Mouse (Mus musculus) intestine, postnatal 0 days (tissue): Measurements from ENCODE around the gene Bbc3. TPM values are rescaled to one million over a fixed set of nuclear protein-coding genes. Genes with fewer than 3 reads are reported as not detected.

Experiments
- ATAC-seq: fragments of 200-750 bp; cut with Nextera tagmentation; 2 replicates; pipeline ENCODE4 v1.8.0; 2017; ENCODE audit warnings: mild to moderate bottlenecking, moderate TSS enrichment, moderate library complexity
- H3K27ac ChIP-seq: fragments of 300-500 bp; sonication (generic); 2 replicates; pipeline ENCODE4 v1.5.1; 2014; ENCODE audit warnings: mild to moderate bottlenecking, low read depth, low read length, moderate library complexity
- H3K27me3 ChIP-seq: fragments of 300-500 bp; sonication (generic); replicated peaks from 2 replicates; pipeline ENCODE4 v1.6.1; 2014; ENCODE audit warnings: low read length, mixed read lengths; ENCODE audit not compliant: control insufficient read depth, insufficient read depth
- H3K36me3 ChIP-seq: fragments of 300-500 bp; sonication (generic); 2 replicates; pipeline ENCODE4 v1.6.1; 2014; ENCODE audit warnings: mild to moderate bottlenecking, moderate library complexity; ENCODE audit not compliant: control insufficient read depth, insufficient read depth
- H3K4me1 ChIP-seq: fragments of 300-500 bp; sonication (generic); replicated peaks from 2 replicates; pipeline ENCODE4 v1.6.1; 2014; ENCODE audit warnings: antibody characterized with exemption, low read length, mixed read lengths; ENCODE audit not compliant: control insufficient read depth, insufficient read depth
- H3K4me2 ChIP-seq: fragments of 300-500 bp; sonication (generic); replicated peaks from 2 replicates; pipeline ENCODE4 v1.6.1; 2014; ENCODE audit warnings: low read depth, mild to moderate bottlenecking, moderate library complexity
- H3K4me3 ChIP-seq: fragments of 300-500 bp; sonication (generic); 2 replicates; pipeline ENCODE4 v1.5.1; 2014; ENCODE audit warnings: low read depth, low read length
- H3K9ac ChIP-seq: fragments of 300-500 bp; sonication (generic); 2 replicates; pipeline ENCODE4 v1.6.1; 2014; ENCODE audit warnings: mild to moderate bottlenecking, low read depth, low read length
- H3K9me3 ChIP-seq: fragments of 300-500 bp; sonication (generic); 2 replicates; pipeline ENCODE4 v1.6.1; 2016; ENCODE audit warnings: mixed run types; ENCODE audit not compliant: control insufficient read depth
- CTCF ChIP-seq: sonication (generic); IDR thresholded peaks from 2 replicates; pipeline ENCODE4 v1.5.1; 2016; ENCODE audit warnings: low read depth, mild to moderate bottlenecking, control low read depth, antibody characterized with exemption, moderate library complexity
- WGBS: fragments of 180-500 bp; shearing (Covaris S2); extraction: QIAGEN DNeasy Blood & Tissue Kit; methylation state at CpG from one replicate; pipeline ENCODE4 v1.1.7; 2014; 5-methylcytosine and 5-hydroxymethylcytosine counted together
- polyA plus RNA-seq: library from polyadenylated mRNA; unstranded; fragments of >200 nt; fragmentation: Nextera tagmentation; extraction: Ambion mirVana; gene quantifications from 2 replicates; pipeline ENCODE4 v1.2.1, GENCODE M21; 2015

Gene Bbc3
- polyA plus RNA-seq, 1 experiment from 2014 or later = 6.6 TPM

GRCm38 (mm10) chr7:16366133-16366646, 58.0 kb downstream of the Bbc3 start:
- Histone ChIP-seq H3K36me3 (peaks cover 30% of the 10 kb centered on the region), H3K9ac (no peak overlapping the region; the same call in 1 of the 2 replicates), H3K4me2 (no peak overlapping the region), H3K4me1 (peaks cover 8% of the 10 kb centered on the region; the same call in 1 of the 2 replicates), H3K27ac (peak overlapping the region; percentile 87), H3K27me3 (no peaks in the 10 kb centered on the region), H3K9me3 (no peaks in the 10 kb centered on the region), H3K4me3 (no peak overlapping the region)
- WGBS = 50% methylated on average over 10 of the region's 10 CpGs
- ATAC-seq = peak; percentile 20; the same call in 1 of the 2 replicates
- TF ChIP-seq CTCF = no peak

DNA sequence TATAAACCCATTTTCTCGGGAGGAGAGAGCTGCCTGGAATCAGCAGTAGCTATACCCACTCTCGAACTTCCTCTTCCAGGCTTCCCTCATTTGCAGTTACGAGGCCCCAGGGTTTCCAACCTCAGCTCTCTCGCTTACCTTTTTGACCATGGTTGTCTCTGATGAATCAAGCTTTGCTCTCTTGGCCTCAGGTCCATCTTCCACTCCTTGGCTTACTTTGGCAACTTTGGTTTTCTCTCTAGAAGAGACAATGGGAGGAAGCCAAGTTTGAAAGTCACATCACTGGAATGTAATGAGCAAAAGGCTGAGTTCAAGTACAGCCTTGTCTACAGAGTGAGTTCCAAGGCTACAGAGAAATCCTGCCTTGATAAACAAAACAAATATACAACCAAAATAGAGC, 58.5 kb downstream of the Bbc3 start:
- 67% methylated on average over 4 of the region's 4 CpGs for WGBS
- Histone ChIP-seq H3K27ac (peak overlapping the region; percentile 87), H3K4me1 (peaks cover 8% of the 10 kb centered on the region; the same call in 1 of the 2 replicates), H3K9me3 (no peaks in the 10 kb centered on the region), H3K9ac (no peak overlapping the region), H3K27me3 (no peaks in the 10 kb centered on the region), H3K4me3 (no peak overlapping the region), H3K36me3 (peaks cover 25% of the 10 kb centered on the region), H3K4me2 (no peak overlapping the region)
- TF ChIP-seq CTCF = no peak
- no peak for ATAC-seq

Other genes with a start within 250 kb of the Bbc3 start
- 0.14 TPM in 1 of 2 replicates, not detected in the other for gene Zfp541, start 246.6 kb upstream of the Bbc3 start, polyA plus RNA-seq
- gene Napa, start 209.9 kb upstream of the Bbc3 start, polyA plus RNA-seq = 201 and 204 TPM in 2 replicates
- 13.3 and 14.4 TPM in 2 replicates for gene Kptn, start 188.5 kb upstream of the Bbc3 start, polyA plus RNA-seq
- 0.08 and 0.14 TPM in 2 replicates for gene Slc8a2, start 178.6 kb upstream of the Bbc3 start, polyA plus RNA-seq
- gene Meis3, start 133.3 kb upstream of the Bbc3 start, polyA plus RNA-seq = 18.0 and 20.7 TPM in 2 replicates
- gene Dhx34, start 86.4 kb upstream of the Bbc3 start, polyA plus RNA-seq = 7.3 and 9.0 TPM in 2 replicates
- gene C5ar2, start 64.2 kb upstream of the Bbc3 start, polyA plus RNA-seq = 0.16 and 0.26 TPM in 2 replicates
- 2.1 TPM in 2 replicates for gene C5ar1, start 48.9 kb upstream of the Bbc3 start, polyA plus RNA-seq
- gene Inafm1, start 34.8 kb upstream of the Bbc3 start, polyA plus RNA-seq = 24.1 and 24.8 TPM in 2 replicates
- 14.2 and 14.8 TPM in 2 replicates for gene Ccdc9, start 21.6 kb upstream of the Bbc3 start, polyA plus RNA-seq
- gene Sae1, start 79.4 kb downstream of the Bbc3 start, polyA plus RNA-seq = 90.7 and 91.5 TPM in 2 replicates
- gene Zc3h4, start 92.5 kb downstream of the Bbc3 start, polyA plus RNA-seq = 12.9 and 13.5 TPM in 2 replicates
- 124 and 132 TPM in 2 replicates for gene Tmem160, start 144.4 kb downstream of the Bbc3 start, polyA plus RNA-seq
- gene Npas1, start 169.3 kb downstream of the Bbc3 start, polyA plus RNA-seq = 0.22 and 0.27 TPM in 2 replicates